Mouse (Mus musculus) brain, embryonic 18.5 days (tissue): ENCODE measurements at regions not wholly inside any gene's neighbourhood (a gene's known extent, or its start where the extent isn't known, plus 50 kb on each side); places are given as distances from the start of the nearest gene placed in this dataset.

ENCODE experiments used
- DNase-seq: peaks from one replicate; pipeline ENCODE4 v3.0.0-alpha.2; 2012; ENCODE audit warnings: low read depth, low spot score

- no peak for DNase-seq
Measured at GRCm38 (mm10) chr15:86566111-86566510, 351.9 kb downstream of the Tbc1d22a start.

GRCm38 (mm10) chr15:86574311-86574710 is 360.1 kb downstream of the Tbc1d22a start:
- DNase-seq: no peak

- DNase-seq: no peak
Measured at GRCm38 (mm10) chr15:86576666-86577065, 362.4 kb downstream of the Tbc1d22a start.

- DNase-seq: no peak
Measured at GRCm38 (mm10) chr15:86578689-86579088, 364.4 kb downstream of the Tbc1d22a start.

GRCm38 (mm10) chr15:86582240-86583090 is 368.2 kb downstream of the Tbc1d22a start:
- no peak for DNase-seq

GRCm38 (mm10) chr15:86585716-86586115 is 371.5 kb downstream of the Tbc1d22a start:
- no peak for DNase-seq

GRCm38 (mm10) chr15:86587209-86587608 is 372.9 kb downstream of the Tbc1d22a start:
- no peak for DNase-seq

- no peak for DNase-seq
Measured at GRCm38 (mm10) chr15:86590033-86590432, 375.8 kb downstream of the Tbc1d22a start.

- no peak for DNase-seq
Measured at GRCm38 (mm10) chr15:86590896-86591295, 376.6 kb downstream of the Tbc1d22a start.

GRCm38 (mm10) chr15:86593404-86593803 is 379.1 kb downstream of the Tbc1d22a start:
- peak; percentile 2 for DNase-seq

- DNase-seq: no peak
Measured at GRCm38 (mm10) chr15:86606411-86606810, 392.2 kb downstream of the Tbc1d22a start.

GRCm38 (mm10) chr15:86609692-86610091 is 395.4 kb downstream of the Tbc1d22a start:
- DNase-seq: no peak

GRCm38 (mm10) chr15:86631376-86631775 is 417.1 kb downstream of the Tbc1d22a start:
- DNase-seq: no peak

GRCm38 (mm10) chr15:86645244-86645643 is 431.0 kb downstream of the Tbc1d22a start:
- no peak for DNase-seq

- no peak for DNase-seq
Measured at GRCm38 (mm10) chr15:86648131-86648530, 433.9 kb downstream of the Tbc1d22a start.

GRCm38 (mm10) chr15:86673096-86673520 is 458.8 kb downstream of the Tbc1d22a start:
- no peak for DNase-seq

- no peak for DNase-seq
Measured at GRCm38 (mm10) chr15:86677016-86677415, 462.8 kb downstream of the Tbc1d22a start.

GRCm38 (mm10) chr15:86683081-86683480 is 468.8 kb downstream of the Tbc1d22a start:
- DNase-seq: no peak

GRCm38 (mm10) chr15:86689694-86690093 is 475.4 kb downstream of the Tbc1d22a start:
- DNase-seq: no peak

- DNase-seq: no peak
Measured at GRCm38 (mm10) chr15:86696806-86697205, 482.5 kb downstream of the Tbc1d22a start.

GRCm38 (mm10) chr15:86710429-86710828 is 496.2 kb downstream of the Tbc1d22a start:
- no peak for DNase-seq

GRCm38 (mm10) chr15:86718376-86718775 is 504.1 kb downstream of the Tbc1d22a start:
- no peak for DNase-seq

- no peak for DNase-seq
Measured at GRCm38 (mm10) chr15:86719088-86719487, 504.8 kb downstream of the Tbc1d22a start.
